Mouse (Mus musculus) mature B cell (primary cell): Measurements from ENCODE around the gene Rab11fip5.

Experiments used
- in situ Hi-C: fragments of 300-500 bp; cut with MboI; formaldehyde crosslinking; loops from 2 replicates; pipeline ENCODE4 v1.14.3; 2019

The Rab11fip5 gene

GRCm38 (mm10) chr6:85314064-85314798 lies 60.2 kb downstream of the Rab11fip5 start:
- in situ Hi-C loops, result no loop called here

- in situ Hi-C loops, result no loop called here
Observed at GRCm38 (mm10) chr6:85307894-85308293, 66.5 kb downstream of the Rab11fip5 start.

GRCm38 (mm10) chr6:85306375-85306774 lies 68.1 kb downstream of the Rab11fip5 start:
- in situ Hi-C loops, result no loop called here

- in situ Hi-C loops, result no loop called here
Observed at GRCm38 (mm10) chr6:85305826-85306225, 68.6 kb downstream of the Rab11fip5 start.

GRCm38 (mm10) chr6:85304966-85305365 lies 69.5 kb downstream of the Rab11fip5 start:
- in situ Hi-C loops, result no loop called here

GRCm38 (mm10) chr6:85302326-85303055 lies 71.9 kb downstream of the Rab11fip5 start:
- in situ Hi-C loops, result no loop called here

GRCm38 (mm10) chr6:85295384-85296167 lies 78.9 kb downstream of the Rab11fip5 start:
- in situ Hi-C loops, result no loop called here

GRCm38 (mm10) chr6:85294004-85294379 lies 80.4 kb downstream of the Rab11fip5 start:
- in situ Hi-C loops, result no loop called here

GRCm38 (mm10) chr6:85293255-85294003 lies 81.0 kb downstream of the Rab11fip5 start:
- in situ Hi-C loops, result no loop called here

- in situ Hi-C loops, result no loop called here
Observed at GRCm38 (mm10) chr6:85290869-85291824, 83.3 kb downstream of the Rab11fip5 start.

- in situ Hi-C loops, result no loop called here
Observed at GRCm38 (mm10) chr6:85288193-85288857, 86.1 kb downstream of the Rab11fip5 start.

GRCm38 (mm10) chr6:85286283-85287047 lies 88.0 kb downstream of the Rab11fip5 start:
- in situ Hi-C loops, result no loop called here
